Mouse (Mus musculus) lung, embryonic 16.5 days (tissue): ENCODE results near the gene Psmb4. TPM values are rescaled to one million over a fixed set of nuclear protein-coding genes. Genes with fewer than 3 reads are reported as not detected.

ENCODE experiments used
- ATAC-seq: fragments of 200-750 bp; cut with Nextera tagmentation; 2 replicates; pipeline ENCODE4 v1.8.0; 2017; ENCODE audit warnings: low read depth, mild to moderate bottlenecking, moderate library complexity
- H3K27ac ChIP-seq: fragments of 300-500 bp; sonication (generic); 2 replicates; pipeline ENCODE4 v1.5.1; 2014; ENCODE audit warnings: mild to moderate bottlenecking, control low read depth, low read length
- H3K27me3 ChIP-seq: fragments of 300-500 bp; sonication (generic); 2 replicates; pipeline ENCODE4 v1.6.1; 2014; ENCODE audit warnings: low read depth, low read length, mixed read lengths; ENCODE audit not compliant: control insufficient read depth, insufficient read depth
- H3K36me3 ChIP-seq: fragments of 300-500 bp; sonication (generic); 2 replicates; pipeline ENCODE4 v1.6.1; 2014; ENCODE audit warnings: low read length; ENCODE audit not compliant: control insufficient read depth, insufficient read depth
- H3K4me1 ChIP-seq: fragments of 300-500 bp; sonication (generic); replicated peaks from 2 replicates; pipeline ENCODE4 v1.6.1; 2014; ENCODE audit warnings: low read length, mixed read lengths; ENCODE audit not compliant: control insufficient read depth, insufficient read depth
- H3K4me2 ChIP-seq: fragments of 300-500 bp; sonication (generic); 2 replicates; pipeline ENCODE4 v1.6.1; 2014; ENCODE audit warnings: low read depth, low read length, control low read depth
- H3K4me3 ChIP-seq: fragments of 300-500 bp; sonication (generic); 2 replicates; pipeline ENCODE4 v1.5.1; 2014; ENCODE audit warnings: mild to moderate bottlenecking, low read length, control low read depth
- H3K9ac ChIP-seq: fragments of 300-500 bp; sonication (generic); 2 replicates; pipeline ENCODE4 v1.6.1; 2014; ENCODE audit warnings: low read length, control low read depth
- H3K9me3 ChIP-seq: fragments of 300-500 bp; sonication (generic); 2 replicates; pipeline ENCODE4 v1.6.1; 2016; ENCODE audit warnings: low read length; ENCODE audit not compliant: control insufficient read depth
- WGBS: fragments of 180-500 bp; shearing (Covaris S2); extraction: QIAGEN DNeasy Blood & Tissue Kit; methylation state at CpG from one replicate; pipeline ENCODE4 v1.1.7; 2014; 5-methylcytosine and 5-hydroxymethylcytosine counted together
- polyA plus RNA-seq: library from polyadenylated mRNA; unstranded; fragments of >200 nt; fragmentation: Nextera tagmentation; extraction: Ambion mirVana; gene quantifications from 2 replicates; pipeline ENCODE4 v1.2.1, GENCODE M21; 2015

Gene Psmb4
- polyA plus RNA-seq, 1 experiment from 2014 or later, result 306 TPM

DNA sequence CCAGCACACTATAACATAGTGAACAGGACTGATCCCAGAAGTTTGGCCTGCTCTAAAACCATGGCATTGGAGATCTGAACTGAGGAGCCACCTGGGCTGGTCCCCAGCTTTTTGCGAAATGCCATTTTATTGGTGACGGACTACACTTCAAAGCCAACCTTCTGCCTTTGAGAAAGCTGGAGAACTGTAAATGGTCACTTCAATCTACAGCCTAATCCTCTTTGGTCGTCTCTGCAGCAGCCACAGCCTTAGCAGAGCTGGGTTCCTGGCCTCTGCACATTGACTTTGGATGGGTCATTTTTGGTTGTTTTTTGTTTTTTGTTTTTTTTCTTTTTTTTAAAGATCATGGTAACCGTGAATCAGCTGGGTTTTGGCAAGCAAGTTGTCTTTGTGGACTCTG, 4.9 kb downstream of the Psmb4 start:
- Histone ChIP-seq H3K4me2 (no peak overlapping the region), H3K4me3 (no peak overlapping the region), H3K27ac (no peak overlapping the region), H3K9me3 (no peaks in the 10 kb centered on the region), H3K9ac (no peak overlapping the region), H3K4me1 (peaks cover 11% of the 10 kb centered on the region), H3K27me3 (no peaks in the 10 kb centered on the region), H3K36me3 (peaks cover 62% of the 10 kb centered on the region)
- ATAC-seq, result no peak
- WGBS, result 65% methylated on average over 4 of the region's 4 CpGs

DNA sequence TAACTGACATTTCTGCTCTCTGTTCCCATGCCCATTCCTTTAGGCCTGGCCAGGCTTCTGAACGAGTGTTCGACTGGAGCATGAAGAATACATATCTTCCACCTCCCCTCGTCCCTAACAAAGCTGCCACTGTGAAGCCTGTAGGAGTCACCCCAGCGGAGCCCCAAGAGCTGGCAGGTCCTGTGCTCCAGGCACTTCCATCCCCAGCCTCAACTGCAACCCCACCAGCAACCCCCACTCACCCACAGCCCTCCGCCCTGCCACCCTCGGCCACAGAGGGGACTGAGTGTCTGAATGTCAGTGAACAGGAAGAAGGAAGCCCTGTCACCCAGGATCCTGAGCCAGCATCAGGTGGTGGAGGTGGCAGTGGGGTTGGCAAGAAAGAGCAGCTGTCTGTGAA, 8.1 kb downstream of the Psmb4 start:
- Histone ChIP-seq H3K36me3 (peaks cover 75% of the 10 kb centered on the region), H3K9ac (no peak overlapping the region), H3K4me2 (no peak overlapping the region), H3K4me3 (no peak overlapping the region), H3K27ac (no peak overlapping the region), H3K27me3 (no peaks in the 10 kb centered on the region), H3K4me1 (no peaks in the 10 kb centered on the region), H3K9me3 (no peaks in the 10 kb centered on the region)
- 81% methylated on average over 6 of the region's 6 CpGs for WGBS
- ATAC-seq, result no peak

DNA sequence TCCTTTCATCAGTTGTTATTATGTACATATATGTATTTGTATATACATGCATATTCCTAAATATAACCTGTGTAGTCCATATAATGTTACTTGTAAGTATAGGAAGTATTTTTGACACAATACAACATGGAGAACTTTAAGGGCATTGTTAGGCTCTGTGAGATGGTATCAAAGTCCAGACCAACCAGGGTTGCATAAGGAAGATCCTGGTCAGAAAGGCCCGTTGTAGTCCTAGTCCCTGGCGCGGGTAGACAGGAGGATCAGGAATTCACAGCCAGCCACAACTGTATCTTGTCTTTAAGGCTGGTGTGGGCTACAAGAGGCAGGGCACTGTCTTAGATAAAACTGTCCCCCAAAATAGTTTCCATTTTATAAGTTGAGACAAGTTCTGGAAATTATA, 17.8 kb downstream of the Psmb4 start:
- Histone ChIP-seq H3K9me3 (no peaks in the 10 kb centered on the region), H3K4me2 (no peak overlapping the region), H3K4me1 (no peaks in the 10 kb centered on the region), H3K27ac (no peak overlapping the region), H3K36me3 (peaks cover 41% of the 10 kb centered on the region), H3K9ac (no peak overlapping the region), H3K27me3 (no peaks in the 10 kb centered on the region), H3K4me3 (no peak overlapping the region)
- ATAC-seq, result no peak
- 93% methylated on average over 3 of the region's 3 CpGs for WGBS

DNA sequence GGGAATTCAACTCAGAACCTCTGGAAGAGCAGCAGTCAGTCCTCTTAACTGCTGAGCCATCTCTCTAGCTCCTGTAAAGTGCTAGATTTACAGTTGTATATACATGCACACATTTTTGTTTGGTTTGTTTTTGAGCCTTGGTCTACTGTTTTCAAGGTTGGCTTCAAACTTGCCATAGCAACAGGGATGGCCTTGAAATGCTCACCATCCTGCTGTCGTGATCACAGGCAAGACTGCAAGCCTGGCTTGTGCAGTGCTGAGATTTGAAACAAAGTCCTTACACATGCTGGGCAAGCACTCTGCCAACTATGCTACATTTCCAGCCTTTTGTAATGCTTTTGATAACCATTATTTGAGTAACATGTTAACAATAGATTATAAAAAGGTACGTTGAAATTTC, 27.3 kb downstream of the Psmb4 start:
- ATAC-seq, result no peak
- H3K36me3 ChIP-seq, result peaks cover 43% of the 10 kb centered on the region

DNA sequence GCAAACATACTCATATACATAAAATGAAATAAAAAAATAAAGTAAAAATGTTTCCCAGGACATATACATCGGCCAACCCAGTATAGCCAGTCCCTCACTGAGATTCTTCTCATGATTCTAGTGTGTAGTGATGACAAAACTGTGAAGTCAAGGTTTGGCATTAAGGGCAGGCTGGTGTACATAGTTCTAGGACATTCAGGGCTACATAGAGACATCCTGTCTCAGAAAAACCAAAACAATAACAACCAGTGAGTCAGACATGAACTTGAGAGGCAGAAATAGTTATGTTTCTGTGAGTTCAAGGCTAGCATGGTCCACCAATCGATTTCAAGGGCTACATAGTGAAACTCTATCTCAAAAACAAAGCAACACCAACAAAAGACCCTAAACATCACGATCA, 34.5 kb downstream of the Psmb4 start:
- no peak overlapping the region for H3K4me3 ChIP-seq
- no peak for ATAC-seq
- no peak overlapping the region for H3K4me2 ChIP-seq
- no peak overlapping the region for H3K27ac ChIP-seq
- H3K9me3 ChIP-seq, result no peaks in the 10 kb centered on the region
- WGBS, result 79% methylated on average over 3 of the region's 3 CpGs
- peaks cover 12% of the 10 kb centered on the region; the same call in 1 of the 2 replicates for H3K36me3 ChIP-seq
- peaks cover 8% of the 10 kb centered on the region for H3K4me1 ChIP-seq
- H3K9ac ChIP-seq, result no peak overlapping the region
- H3K27me3 ChIP-seq, result no peaks in the 10 kb centered on the region

More for the DNA sequence above, 27.3 kb downstream of the Psmb4 start:
- Histone ChIP-seq H3K4me2 (no peak overlapping the region), H3K9ac (no peak overlapping the region), H3K27me3 (no peaks in the 10 kb centered on the region), H3K4me3 (no peak overlapping the region), H3K9me3 (no peaks in the 10 kb centered on the region), H3K4me1 (no peaks in the 10 kb centered on the region), H3K27ac (no peak overlapping the region)
- WGBS, result 81% methylated on average over 2 of the region's 2 CpGs

DNA sequence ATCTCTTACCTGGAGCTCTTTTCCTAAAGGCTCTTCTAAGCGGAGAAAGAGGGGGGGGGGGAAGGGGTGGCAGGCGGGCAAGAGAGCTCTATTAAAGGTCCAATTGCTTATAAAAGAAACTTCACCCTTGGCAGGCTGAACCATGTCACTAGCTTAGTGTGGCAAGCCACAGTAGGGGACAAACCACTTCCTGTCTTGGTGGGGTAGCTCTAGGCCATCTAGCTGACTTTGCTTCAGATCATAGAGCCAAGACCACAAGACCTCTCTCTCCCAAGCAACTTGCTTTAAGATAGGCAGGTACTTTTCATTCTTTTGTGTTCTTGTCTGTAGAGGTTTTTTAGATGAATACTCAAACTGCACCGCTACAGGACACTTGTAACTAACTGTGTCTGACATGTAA, 35.0 kb downstream of the Psmb4 start:
- no peaks in the 10 kb centered on the region for H3K27me3 ChIP-seq
- H3K4me2 ChIP-seq, result no peak overlapping the region
- H3K36me3 ChIP-seq, result peaks cover 12% of the 10 kb centered on the region; the same call in 1 of the 2 replicates
- ATAC-seq, result no peak
- 50% methylated on average over 3 of the region's 3 CpGs for WGBS
- H3K4me3 ChIP-seq, result no peak overlapping the region
- H3K9me3 ChIP-seq, result no peaks in the 10 kb centered on the region
- no peak overlapping the region for H3K27ac ChIP-seq
- H3K9ac ChIP-seq, result no peak overlapping the region
- peaks cover 8% of the 10 kb centered on the region for H3K4me1 ChIP-seq

DNA sequence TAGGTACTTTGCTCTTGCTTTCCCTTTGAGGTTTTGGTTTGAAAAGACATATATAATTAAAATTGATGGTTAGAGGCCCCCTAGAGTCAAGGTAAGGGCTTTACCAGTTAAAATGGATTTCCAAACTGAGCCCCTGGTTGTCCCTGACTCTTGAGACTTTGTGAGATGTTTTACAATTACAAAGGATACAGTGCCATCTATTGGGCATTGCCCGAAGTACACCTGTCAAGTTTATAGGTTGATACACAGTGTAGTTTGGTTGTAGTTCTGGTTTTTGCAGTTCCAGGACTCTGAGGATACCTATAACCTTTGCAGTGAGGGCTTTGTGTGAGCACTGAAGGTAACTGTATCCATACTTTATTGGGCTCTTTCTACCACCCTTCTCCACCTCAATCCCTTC, 37.4 kb downstream of the Psmb4 start:
- Histone ChIP-seq H3K27ac (no peak overlapping the region), H3K27me3 (no peaks in the 10 kb centered on the region), H3K9ac (no peak overlapping the region), H3K4me2 (no peak overlapping the region), H3K4me1 (peaks cover 8% of the 10 kb centered on the region), H3K9me3 (no peaks in the 10 kb centered on the region), H3K4me3 (no peak overlapping the region), H3K36me3 (peaks cover 2% of the 10 kb centered on the region; the same call in 1 of the 2 replicates)
- 9% methylated on average over 1 of the region's 1 CpGs for WGBS
- ATAC-seq, result no peak

DNA sequence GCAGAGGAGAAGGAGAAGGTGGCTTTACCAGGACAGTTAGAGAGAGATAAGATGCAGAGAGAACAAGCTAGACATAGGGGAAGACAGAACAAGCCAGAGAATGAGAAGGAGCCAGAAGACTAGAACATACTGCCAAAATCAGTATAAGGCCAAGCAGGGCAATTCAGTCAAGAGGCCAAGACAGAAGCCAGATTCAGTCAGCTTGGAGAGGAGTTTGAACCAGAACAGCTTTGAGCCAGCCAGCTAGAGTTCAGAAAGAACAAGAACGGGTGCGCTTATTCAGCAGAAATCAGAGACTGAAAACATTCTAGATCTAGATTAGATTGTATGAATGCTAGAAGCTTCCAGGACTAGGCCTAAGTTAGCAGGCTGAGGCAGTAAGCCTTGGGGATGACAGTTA, 39.4 kb downstream of the Psmb4 start:
- Histone ChIP-seq H3K9ac (no peak overlapping the region), H3K27me3 (no peaks in the 10 kb centered on the region), H3K9me3 (no peaks in the 10 kb centered on the region), H3K27ac (peak overlapping the region; percentile 32; the same call in 1 of the 2 replicates), H3K36me3 (no peaks in the 10 kb centered on the region), H3K4me3 (no peak overlapping the region), H3K4me2 (no peak overlapping the region), H3K4me1 (peaks cover 8% of the 10 kb centered on the region)
- ATAC-seq, result no peak
- WGBS, result 80% methylated on average over 2 of the region's 2 CpGs

DNA sequence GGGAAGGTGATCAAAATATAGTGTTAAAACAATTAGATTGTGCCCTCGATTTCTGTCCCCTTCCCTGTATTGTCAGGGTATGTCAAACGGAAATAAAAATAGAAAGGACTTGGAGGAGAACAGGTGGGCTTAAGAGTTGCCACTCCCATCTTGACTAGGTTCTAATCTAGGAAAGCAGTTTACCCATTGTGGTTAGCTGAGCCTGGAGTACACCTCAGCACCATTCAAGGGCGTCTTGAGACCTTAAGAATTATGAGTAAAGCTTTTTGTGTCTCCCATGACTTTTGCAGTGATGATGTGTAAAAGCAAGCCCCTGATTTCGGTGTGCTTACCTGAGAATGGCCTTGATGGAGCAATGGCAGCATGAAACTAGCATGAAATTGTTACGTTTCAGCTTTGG, 47.7 kb downstream of the Psmb4 start:
- Histone ChIP-seq H3K36me3 (no peaks in the 10 kb centered on the region), H3K27me3 (no peaks in the 10 kb centered on the region), H3K9ac (peak overlapping the region; percentile 89), H3K4me2 (peak overlapping the region; percentile 69), H3K4me1 (peaks cover 18% of the 10 kb centered on the region), H3K4me3 (peak overlapping the region; percentile 78), H3K27ac (no peak overlapping the region; the same call in 1 of the 2 replicates), H3K9me3 (no peaks in the 10 kb centered on the region)
- no peak for ATAC-seq
- 51% methylated on average over 5 of the region's 5 CpGs for WGBS

DNA sequence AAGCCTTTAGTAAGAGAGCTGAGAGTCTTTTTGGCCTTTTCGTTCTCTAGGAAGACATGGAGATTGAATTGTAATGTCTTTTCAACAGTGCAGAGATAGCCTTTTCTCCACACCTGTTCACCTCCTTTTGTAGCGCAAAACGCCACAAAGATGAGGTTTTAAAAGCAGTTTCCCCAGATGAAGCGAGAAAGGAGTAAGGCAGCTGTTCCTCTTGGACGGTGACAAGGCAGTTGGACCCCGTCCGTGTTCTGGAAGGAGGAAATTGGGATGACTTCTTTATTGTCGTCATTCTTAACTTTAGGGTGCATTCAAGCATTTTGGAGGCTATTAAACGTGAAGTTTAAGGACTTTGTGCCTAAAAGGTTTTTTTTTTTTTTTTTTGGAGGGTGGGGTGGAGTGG, 48.1 kb downstream of the Psmb4 start:
- Histone ChIP-seq H3K9me3 (no peaks in the 10 kb centered on the region), H3K36me3 (no peaks in the 10 kb centered on the region), H3K9ac (peak overlapping the region; percentile 89), H3K4me3 (peak overlapping the region; percentile 78), H3K27ac (peak overlapping the region; percentile 98), H3K4me1 (peaks cover 18% of the 10 kb centered on the region), H3K4me2 (peak overlapping the region; percentile 69), H3K27me3 (no peaks in the 10 kb centered on the region)
- 6% methylated on average over 9 of the region's 9 CpGs for WGBS
- ATAC-seq, result no peak
